Mouse (Mus musculus) fat pad, adult 2 months (tissue): ENCODE data around the gene Batf3.

ENCODE experiments used
- DNase-seq: peaks from one replicate; pipeline ENCODE4 v3.0.0-alpha.2; 2011; ENCODE audit warnings: low read depth, low spot score; ENCODE audit errors: extremely low read depth

Batf3 gene

GRCm38 (mm10) chr1:191097802-191098747 is at the start of gene Batf3:
TSS of gene Batf3 (plus strand) at chr1:191097847.
- DNase-seq, result no peak

- DNase-seq, result no peak
Observed at GRCm38 (mm10) chr1:191053555-191053954, 44.1 kb upstream of the Batf3 start.

GRCm38 (mm10) chr1:191054870-191055532 is 42.6 kb upstream of the Batf3 start:
- DNase-seq, result no peak

- no peak for DNase-seq
Observed at GRCm38 (mm10) chr1:191055533-191055873, 42.1 kb upstream of the Batf3 start.

- no peak for DNase-seq
Observed at GRCm38 (mm10) chr1:191057461-191057860, 40.2 kb upstream of the Batf3 start.

GRCm38 (mm10) chr1:191062241-191062780 is 35.3 kb upstream of the Batf3 start:
- DNase-seq, result no peak

- no peak for DNase-seq
Observed at GRCm38 (mm10) chr1:191062781-191063485, 34.7 kb upstream of the Batf3 start, which contains the start of the genes Tatdn3 and Nsl1. TSS of gene Tatdn3 (minus strand) at chr1:191062932. TSS of gene Nsl1 (plus strand) at chr1:191063012.

GRCm38 (mm10) chr1:191063700-191064099 is 33.9 kb upstream of the Batf3 start:
- no peak for DNase-seq

GRCm38 (mm10) chr1:191064535-191064934 is 33.1 kb upstream of the Batf3 start:
- DNase-seq, result no peak

- no peak for DNase-seq
Observed at GRCm38 (mm10) chr1:191065188-191065587, 32.5 kb upstream of the Batf3 start.

- DNase-seq, result no peak
Observed at GRCm38 (mm10) chr1:191068377-191068776, 29.3 kb upstream of the Batf3 start.

GRCm38 (mm10) chr1:191070259-191070658 is 27.4 kb upstream of the Batf3 start:
- no peak for DNase-seq

- no peak for DNase-seq
Observed at GRCm38 (mm10) chr1:191071613-191072012, 26.0 kb upstream of the Batf3 start.

- no peak for DNase-seq
Observed at GRCm38 (mm10) chr1:191072329-191072913, 25.2 kb upstream of the Batf3 start.

- no peak for DNase-seq
Observed at GRCm38 (mm10) chr1:191073001-191073400, 24.6 kb upstream of the Batf3 start.

GRCm38 (mm10) chr1:191073486-191073885 is 24.2 kb upstream of the Batf3 start:
- DNase-seq, result no peak

- no peak for DNase-seq
Observed at GRCm38 (mm10) chr1:191075199-191075883, 22.3 kb upstream of the Batf3 start.

- DNase-seq, result no peak
Observed at GRCm38 (mm10) chr1:191083230-191083629, 14.4 kb upstream of the Batf3 start.

GRCm38 (mm10) chr1:191084951-191085559 is 12.6 kb upstream of the Batf3 start:
- no peak for DNase-seq

- DNase-seq, result no peak
Observed at GRCm38 (mm10) chr1:191085597-191085996, 12.1 kb upstream of the Batf3 start.
